Mouse (Mus musculus): ENCODE data around the gene Inca1.

Inca1 gene

DNA sequence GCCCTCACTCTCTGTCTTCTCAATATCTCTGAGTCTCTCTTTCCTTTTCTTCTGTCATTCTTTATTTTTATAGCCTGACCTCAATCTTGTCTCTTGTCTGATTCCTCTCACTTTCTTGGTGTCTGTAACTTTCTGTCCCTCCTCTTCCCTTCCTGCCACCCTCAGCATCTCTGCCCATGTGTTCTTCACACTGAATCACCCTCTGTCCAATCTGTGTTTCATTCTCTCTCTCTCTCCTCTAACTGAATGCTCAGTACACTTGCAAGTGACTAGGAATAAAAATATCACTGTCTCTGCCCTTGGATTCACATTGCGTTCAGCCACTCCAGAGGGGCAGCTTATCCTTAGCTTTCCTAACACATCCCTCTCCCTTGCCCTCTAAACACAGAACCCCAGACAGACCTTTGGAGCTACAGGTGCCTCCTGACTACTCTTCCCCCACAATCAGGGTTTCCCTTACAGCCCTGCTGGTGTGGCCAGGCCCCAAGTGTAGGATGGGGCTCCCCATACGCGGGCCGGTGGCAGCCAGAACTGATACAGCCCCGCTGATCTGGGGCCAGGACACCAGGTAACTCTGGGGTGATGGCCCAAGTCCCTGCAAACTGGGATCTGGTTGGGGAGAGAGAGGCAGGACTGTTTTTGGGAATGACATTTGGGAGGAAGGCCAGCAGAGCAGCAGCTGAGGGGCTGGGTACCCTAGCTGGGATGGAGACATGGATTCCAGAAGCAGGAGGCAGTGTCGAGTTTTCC, 2.2 kb upstream of the Inca1 start:
- in situ Hi-C loops (cut with MboI; ENCODE audit: unreplicated experiment in 2 of 2): no loop called here

DNA sequence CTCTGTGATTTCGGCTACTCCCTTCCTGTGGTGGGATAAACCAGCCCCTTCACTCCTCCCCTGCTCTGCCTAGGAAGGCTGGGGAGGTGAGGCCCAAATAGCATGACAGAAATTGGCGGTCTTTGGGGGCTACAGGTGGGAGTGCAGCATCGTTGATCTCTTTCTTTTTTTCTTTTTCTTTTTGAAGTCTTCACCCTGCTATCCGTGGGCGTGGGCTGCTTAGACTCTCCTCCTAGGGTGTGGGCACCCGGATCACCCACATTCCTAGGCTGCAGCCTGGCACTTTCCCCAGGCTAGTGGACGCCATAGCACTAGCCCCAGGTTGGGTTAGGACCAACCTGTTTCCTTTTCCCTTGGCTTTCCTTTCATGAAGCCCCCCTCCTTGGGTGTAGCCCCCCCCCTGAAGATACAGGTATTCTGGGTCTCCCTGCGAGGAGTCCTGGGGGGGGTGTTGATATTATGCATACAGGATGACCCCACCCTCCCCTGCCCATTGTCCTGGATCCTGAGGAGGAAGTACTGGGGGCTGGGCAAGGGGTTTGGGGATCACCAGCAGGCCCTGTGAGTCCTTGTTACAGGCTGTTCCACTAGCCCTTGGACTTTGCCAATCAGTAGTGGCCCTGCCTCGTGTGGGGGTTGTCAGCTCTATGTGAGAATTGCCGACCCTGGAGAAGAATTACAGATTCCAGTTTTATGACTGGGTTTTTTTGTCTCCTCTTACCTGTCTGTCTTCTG, 1.4 kb upstream of the Inca1 start:
- in situ Hi-C loops (cut with MboI; ENCODE audit: unreplicated experiment in 2 of 2): no loop called here

DNA sequence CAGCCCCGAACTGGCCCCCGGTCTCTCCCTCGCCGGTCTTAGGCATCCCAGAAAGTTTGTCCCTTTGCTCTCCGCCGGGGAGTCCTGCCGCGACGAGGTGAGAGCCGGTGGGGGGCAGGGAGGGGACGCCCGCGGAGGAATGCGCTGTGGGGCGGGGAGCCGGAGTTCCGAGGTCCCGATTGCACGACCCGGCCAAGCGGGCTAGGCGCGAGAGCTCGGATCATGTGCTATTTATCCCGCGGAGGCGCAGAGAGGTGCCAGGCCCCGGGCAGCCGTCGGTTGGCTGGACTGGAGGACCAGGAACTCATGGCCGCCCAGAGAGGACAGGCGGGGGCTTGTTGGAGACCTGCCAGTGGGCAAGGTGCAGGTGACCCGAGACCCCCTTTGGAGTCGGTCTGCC, 658 bp upstream of the Inca1 start:
- in situ Hi-C loops (cut with MboI; ENCODE audit: unreplicated experiment in 2 of 2): no loop called here

DNA sequence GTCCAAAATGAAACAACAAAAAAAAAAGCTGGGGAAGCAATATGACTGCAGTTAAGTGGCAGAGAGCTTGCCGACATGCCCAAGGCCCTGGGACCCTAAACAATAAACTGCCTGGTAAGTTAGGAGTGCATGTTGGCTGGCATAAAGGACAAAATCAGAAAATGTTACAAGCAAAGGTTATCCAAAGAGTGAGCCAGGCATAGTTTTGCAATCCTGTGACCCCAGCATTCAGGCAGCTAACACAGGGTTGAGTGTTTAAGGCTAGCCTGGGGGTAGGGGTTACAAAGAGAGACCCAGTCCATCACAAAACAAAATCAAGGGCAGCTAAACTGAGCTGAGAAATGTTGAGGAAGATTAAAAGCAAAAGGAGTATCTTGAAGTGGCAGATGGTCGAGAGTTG, 904 bp downstream of the Inca1 start:
- in situ Hi-C loops (cut with MboI; ENCODE audit: unreplicated experiment in 2 of 2): no loop called here

DNA sequence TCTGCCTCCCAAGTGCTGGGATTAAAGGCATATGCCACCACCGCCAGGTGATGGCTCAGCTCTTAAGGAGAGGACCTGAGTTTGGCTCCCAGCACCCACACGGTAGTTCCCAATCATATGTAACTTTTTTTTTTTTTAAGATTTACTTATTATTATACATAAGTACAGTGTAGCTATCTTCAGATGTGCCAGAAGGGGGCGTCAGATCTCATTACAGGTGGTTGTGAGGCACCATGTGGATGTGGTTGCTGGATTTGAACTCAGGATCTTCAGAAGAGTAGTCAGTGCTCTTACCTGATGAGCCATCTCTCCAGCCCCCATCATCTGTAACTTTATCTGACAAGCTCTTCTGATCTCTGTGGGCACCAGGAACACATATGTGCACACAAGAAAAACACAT, 2.6 kb downstream of the Inca1 start:
- in situ Hi-C loops (cut with MboI; ENCODE audit: unreplicated experiment in 2 of 2): no loop called here

DNA sequence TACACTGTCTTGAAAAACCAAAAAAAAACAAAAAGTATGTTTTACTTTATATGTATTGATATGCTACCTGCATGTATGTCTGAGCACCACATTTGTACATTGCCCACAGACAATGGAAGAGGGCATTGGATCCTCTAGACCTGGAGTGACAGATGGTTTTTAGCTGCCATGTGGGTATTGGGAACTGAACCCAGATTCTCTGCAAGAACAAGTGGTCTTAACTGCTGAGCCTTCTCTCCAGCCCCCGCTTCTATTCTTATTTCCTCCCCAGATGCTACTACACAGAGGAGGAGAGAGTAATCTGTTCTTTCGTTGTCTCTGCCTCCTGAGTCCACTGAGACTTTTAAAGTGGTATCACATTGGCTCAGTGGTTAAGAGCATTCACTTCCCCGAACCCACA, 6.5 kb downstream of the Inca1 start:
- in situ Hi-C loops (cut with MboI; ENCODE audit: unreplicated experiment in 2 of 2): no loop called here

DNA sequence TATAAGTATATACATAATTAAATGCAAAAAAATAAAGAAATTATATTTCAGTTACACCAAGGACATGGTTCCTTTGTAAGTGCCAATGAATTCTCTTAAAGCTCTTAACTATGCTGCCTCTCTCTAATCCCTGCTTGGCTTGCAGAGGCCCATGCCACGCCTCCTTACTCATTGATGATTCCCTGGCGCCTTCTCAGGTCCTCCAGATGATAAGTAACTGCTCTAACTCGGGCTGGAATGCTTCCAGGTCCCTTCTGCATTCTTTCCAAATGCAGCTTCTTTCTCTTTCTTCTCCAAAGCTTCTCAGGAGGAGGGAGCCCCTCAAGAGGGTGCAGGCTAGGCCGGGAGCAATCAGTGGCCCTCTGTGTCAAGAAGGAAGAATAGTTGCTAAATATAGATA, 10.4 kb downstream of the Inca1 start:
- in situ Hi-C loops (cut with MboI; ENCODE audit: unreplicated experiment in 2 of 2): loop anchor here in 1 of 2 experiments (5.0 to 10.0 kb wide), 2 partner anchors 55 to 68 kb away; partner anchors contain the start of gene Gp1ba

DNA sequence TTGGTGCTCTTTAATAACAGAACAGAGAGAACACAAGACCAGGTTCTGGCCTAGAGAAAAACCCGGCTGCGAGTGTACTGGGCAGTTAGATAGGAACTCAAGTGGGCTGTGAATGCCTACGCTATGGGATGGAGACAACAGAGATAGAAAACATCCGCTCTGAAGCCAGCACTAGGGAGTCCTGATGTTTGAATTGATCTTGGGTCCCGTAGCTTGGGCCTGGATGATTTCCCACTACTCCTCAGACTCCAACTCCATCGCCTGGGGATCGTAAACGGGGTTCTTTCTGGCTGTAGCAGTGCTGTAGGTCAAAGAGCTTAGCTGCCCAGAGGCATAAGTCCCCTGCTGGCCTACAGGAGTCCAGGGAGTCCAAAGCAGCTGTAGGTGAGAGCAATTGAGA, 11.6 kb downstream of the Inca1 start:
- in situ Hi-C loops (cut with MboI; ENCODE audit: unreplicated experiment in 2 of 2): loop anchor here in 1 of 2 experiments (5.0 to 10.0 kb wide), 2 partner anchors 54 to 69 kb away; partner anchors contain the start of gene Gp1ba

DNA sequence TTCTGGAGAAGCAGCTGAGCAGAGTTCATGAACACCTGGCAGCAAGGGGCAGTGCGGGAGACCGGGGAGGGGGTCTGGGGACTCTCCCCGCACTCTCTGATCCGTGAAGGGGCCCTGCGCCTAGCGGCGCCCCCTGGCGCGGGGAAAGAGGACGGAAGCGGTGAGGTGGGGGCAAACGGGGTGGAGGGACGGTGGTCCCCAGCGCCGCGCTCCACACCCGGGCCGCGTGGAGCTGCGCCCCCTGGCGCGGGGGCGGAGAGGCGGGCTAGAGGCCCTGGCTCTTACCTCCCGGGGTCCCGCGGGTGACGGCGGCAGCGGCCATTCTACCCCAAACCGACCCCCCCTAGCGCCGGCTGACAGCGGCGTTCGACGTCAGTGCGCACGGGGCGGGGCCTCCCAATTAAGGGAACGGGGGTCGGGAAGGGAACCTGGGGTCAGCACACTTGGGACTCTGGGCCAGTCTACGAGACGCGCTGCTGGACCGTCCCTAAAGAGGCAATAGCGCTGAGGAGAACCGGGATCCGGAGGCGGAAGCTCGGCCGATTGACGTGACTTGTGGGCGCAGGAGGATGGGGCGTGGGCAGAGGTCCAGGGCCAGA, 12.3 kb downstream of the Inca1 start, which contains the start of gene Camta2:
Gene Camta2, minus strand, starts transcription at position 505 of the 599 bp plus-strand sequence.
- in situ Hi-C loops (cut with MboI; ENCODE audit: unreplicated experiment in 2 of 2): loop anchor here in 1 of 2 experiments (5.0 to 10.0 kb wide), 2 partner anchors 53 to 70 kb away; partner anchors contain the start of gene Gp1ba

DNA sequence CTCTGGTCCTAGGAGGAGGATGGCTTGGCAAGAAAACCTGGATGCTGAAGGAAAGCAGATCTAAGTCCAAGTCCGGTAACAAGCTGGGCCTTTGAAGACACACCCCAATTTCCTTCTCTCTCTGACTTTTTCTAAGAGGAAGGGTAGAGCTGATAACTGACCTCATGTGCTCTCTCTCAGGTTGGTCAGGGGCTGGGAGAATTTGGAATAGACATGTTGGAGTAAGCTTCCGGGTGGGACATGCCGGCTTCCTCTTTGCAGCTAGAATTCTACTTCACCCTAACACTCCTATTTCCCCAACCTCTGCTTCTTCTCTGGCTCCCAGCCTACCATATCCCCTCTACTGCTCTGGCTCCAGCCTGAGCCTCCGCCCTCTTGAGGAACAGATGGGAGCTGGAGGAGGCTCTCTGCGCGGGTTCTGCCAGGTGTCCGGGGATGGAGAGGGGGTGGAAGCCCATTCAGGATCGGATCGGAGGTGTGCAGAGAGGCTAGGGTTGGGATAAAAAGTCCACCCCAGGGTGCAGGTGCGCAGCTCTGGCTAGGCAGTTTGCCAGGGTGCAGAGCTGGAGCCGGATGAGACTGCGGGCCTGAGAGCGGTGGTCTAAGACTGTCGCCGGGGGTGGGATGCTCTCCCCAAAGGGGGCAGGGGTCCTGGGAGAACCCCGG, 12.9 kb downstream of the Inca1 start:
- in situ Hi-C loops (cut with MboI; ENCODE audit: unreplicated experiment in 2 of 2): loop anchor here in 1 of 2 experiments (5.0 to 10.0 kb wide), 2 partner anchors 52 to 70 kb away; partner anchors contain the start of gene Gp1ba

DNA sequence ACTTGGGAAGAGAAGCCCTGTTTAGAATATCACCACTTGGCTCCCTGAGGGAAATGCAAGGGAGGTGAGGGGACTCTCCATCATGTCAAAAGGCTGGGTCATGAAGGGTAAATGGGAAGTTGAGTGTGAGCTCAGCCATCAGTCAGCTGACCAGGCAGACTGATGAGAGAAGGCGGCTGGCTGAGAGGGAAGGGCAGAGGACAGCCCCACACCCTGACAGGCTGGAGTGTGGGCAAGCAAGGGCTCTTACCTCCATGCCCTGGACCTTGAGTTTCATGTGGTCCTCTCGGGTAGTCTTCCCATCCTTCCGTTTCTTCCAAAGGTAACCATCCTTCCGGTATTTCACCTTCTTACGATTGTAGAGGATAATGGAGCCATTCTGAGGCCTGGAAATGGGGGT, 16.3 kb downstream of the Inca1 start:
- in situ Hi-C loops (cut with MboI; ENCODE audit: unreplicated experiment in 2 of 2): loop anchor here in 1 of 2 experiments (10.0 kb wide), 1 partner anchor 49 kb away; the partner anchor contains the start of gene Gp1ba

DNA sequence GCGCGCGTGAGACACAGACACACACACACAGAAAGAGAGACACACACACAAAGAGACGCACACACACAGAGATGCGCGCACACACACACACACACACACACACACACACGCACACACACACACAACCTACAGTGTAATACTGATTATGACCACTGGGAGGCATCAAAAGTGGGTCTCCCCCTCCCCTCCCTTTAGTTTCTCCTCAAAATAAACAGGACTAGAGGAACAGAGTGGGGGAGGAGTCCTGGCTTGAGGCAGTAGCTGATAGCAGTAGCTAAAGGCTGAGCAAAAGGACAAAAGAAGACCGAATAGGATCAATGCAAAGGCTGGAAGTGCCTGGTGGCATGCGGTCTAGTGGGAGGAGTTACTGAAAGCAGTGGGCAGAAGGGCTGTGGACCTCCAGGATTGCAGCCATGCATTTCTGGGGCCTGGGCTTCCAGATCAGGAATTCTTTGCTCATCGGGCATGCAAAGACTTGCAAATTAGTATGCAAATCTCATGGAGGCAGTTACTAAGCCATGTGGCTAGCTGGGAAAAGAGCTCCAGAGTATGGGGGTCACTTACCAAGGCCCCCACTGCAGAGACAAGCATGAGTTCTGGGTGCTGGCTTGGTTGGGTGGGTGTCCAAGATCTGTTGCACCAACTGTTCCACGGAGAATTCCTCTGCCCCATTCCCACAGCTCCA, 17.9 kb downstream of the Inca1 start:
- in situ Hi-C loops (cut with MboI; ENCODE audit: unreplicated experiment in 2 of 2): loop anchor here in 1 of 2 experiments (10.0 kb wide), 1 partner anchor 47 kb away; the partner anchor contains the start of gene Gp1ba

DNA sequence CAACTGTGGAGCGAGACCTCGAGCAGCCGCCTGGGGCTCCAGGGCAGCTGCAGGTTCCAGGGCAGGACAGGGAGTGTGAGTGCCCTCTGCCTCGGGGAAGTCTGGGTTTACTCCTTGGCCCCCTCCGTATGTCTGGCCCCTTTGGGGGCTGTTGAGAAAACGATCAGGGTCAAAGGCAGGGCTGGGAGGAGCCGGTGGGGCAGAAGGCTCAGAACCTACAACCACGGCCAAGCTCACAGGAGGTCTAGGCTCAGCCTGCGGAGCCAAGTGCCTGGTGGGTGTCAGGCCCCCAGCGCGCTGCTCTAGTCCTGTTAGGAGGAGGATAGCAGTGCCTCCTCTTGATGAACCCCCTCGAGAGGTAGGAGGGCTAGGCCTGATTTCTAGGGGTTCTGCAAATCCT, 18.8 kb downstream of the Inca1 start:
- in situ Hi-C loops (cut with MboI; ENCODE audit: unreplicated experiment in 2 of 2): loop anchor here in 1 of 2 experiments (10.0 kb wide), 1 partner anchor 46 kb away; the partner anchor contains the start of gene Gp1ba

DNA sequence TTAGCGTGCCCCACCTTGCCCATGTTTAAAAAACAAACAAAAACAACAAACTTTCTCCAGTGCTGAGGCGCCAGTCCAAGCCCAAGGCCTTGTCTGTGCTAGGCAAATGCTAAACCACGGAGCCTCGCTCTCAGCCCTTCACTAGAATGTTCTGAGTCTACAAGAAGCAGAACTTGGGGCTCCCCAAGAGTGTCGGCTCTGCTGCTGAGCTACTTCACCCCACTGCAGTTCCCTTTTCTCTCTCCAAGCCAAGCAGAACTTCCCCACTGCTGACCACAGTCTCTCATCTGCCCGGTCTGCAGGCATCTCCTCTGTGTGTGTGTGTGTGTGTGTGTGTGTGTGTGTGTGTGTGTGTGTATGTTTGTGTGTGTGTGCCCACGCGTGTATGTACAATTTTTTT, 20.1 kb downstream of the Inca1 start:
- in situ Hi-C loops (cut with MboI; ENCODE audit: unreplicated experiment in 2 of 2): loop anchor here (10.0 kb wide), 2 partner anchors 45 to 75 kb away; partner anchors contain the start of gene Gp1ba (in 1 of the 2)

DNA sequence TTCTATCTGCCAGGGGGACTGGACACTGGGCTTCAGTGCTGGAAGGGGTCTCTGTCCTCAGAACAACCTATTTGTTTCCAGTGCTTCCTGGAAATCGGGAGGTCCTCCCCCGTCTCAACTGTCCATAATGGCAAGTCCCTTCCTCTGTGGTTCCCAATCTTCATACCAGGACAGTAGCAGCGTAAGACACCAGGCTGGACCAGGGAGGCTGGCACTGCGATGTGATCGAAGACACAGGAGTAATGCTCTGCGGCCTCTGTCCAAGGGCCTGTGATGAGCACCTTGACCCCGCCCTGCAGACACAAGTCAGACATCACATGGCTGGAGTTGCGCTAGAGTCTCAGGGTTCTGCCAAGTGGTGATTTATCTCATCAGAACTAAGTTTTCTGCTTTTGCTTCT, 20.6 kb downstream of the Inca1 start:
- in situ Hi-C loops (cut with MboI; ENCODE audit: unreplicated experiment in 2 of 2): loop anchor here in 1 of 2 experiments (10.0 kb wide), 1 partner anchor 75 kb away; no protein-coding TSS in a partner anchor

DNA sequence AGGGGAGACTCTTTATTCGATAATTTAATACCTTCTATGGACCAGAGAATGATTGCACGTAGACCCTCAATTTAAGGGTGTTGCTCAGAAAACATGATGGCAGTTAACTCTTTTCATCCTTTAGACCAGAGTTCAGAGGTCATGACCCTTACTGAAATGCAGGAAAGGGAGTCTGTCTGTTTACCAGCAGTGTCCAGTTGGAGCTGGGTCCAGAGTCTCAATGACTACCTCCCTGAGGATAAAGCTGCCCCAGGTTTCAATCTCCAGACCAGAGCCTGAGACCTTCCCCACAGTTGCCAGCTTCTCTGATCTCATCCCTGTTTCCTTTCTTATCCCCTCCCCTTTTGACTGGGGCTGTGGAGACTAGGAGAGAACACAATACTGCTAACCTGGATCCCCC, 21.4 kb downstream of the Inca1 start:
- in situ Hi-C loops (cut with MboI; ENCODE audit: unreplicated experiment in 2 of 2): loop anchor here in 1 of 2 experiments (10.0 kb wide), 1 partner anchor 76 kb away; no protein-coding TSS in a partner anchor

DNA sequence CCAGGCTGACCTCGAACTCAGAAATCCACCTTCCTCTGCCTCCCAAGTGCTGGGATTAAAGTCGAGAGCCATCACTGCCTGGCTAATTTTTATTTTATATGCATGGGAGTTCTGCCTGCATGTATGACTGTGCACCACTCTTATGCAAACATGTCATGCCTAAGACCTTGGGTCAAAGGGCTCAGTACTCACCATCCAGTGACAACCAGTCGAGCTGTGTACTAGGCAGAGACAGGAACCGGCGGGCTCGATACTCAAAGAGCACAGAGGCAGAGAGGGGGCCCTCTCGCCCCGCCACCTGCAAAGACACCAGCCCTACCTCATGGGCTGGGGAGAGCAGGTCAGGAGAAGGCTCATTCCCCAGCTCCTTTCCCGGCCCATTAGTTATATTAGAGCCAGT, 21.9 kb downstream of the Inca1 start:
- in situ Hi-C loops (cut with MboI; ENCODE audit: unreplicated experiment in 2 of 2): loop anchor here in 1 of 2 experiments (10.0 kb wide), 1 partner anchor 77 kb away; no protein-coding TSS in a partner anchor

DNA sequence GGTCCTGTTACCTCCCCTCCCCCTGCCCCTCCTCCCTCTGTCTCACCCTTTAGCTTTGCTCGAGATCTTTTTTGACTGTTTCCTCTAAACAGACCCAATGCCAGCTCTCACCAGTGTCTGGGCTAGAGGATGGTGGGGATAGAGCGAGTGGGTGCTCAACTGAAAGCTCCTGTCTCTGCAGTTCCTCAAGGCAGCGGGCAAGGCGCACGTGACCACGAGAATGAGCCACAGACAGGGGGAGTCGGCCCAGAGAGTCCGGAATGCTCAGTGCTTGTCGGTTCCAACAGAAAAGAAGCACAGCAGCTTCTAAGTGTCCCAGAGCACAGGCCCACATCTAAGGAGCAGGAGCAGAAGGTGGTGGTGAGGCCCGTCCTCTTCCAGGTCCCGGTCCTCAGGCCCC, 25.5 kb downstream of the Inca1 start:
- in situ Hi-C loops (cut with MboI; ENCODE audit: unreplicated experiment in 2 of 2): loop anchor here in 1 of 2 experiments (5.0 to 25.0 kb wide), 3 partner anchors 80 to 1262 kb away; partner anchors contain the start of gene Kdm6b

DNA sequence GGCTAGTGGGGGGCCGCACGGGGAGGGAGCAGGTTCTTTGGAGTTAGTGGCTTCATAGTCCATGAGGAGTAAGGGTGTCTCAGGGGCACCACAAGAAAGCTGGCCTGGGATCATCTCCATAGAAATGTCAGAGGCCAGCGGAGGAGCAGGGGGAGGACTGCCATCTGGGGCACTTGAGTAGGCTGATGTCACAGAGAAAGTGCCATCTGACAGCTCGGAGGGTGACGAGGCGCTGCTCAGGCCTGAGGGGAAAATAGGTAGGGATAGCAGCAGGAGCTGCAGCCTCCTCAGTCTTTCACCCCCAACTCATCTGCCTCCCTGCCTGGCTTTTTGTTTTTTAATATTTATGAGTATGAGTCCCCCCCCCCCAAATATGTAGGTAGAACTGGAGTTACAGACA, 25.9 kb downstream of the Inca1 start:
- in situ Hi-C loops (cut with MboI; ENCODE audit: unreplicated experiment in 2 of 2): loop anchor here in 1 of 2 experiments (5.0 to 25.0 kb wide), 3 partner anchors 81 to 1262 kb away; partner anchors contain the start of gene Kdm6b
